Mouse (Mus musculus): ENCODE results near the gene Armc12. TPM values are rescaled to one million over a fixed set of nuclear protein-coding genes. Genes with fewer than 3 reads are reported as not detected.

Gene Armc12
- polyA plus RNA-seq, 1 experiment from 2014 or later = not detected

GRCm38 (mm10) chr17:28572521-28572920, 41.9 kb downstream of the Armc12 start:
- H3K4me2 ChIP-seq (replicated peaks; ENCODE audit: low read depth) = no peak overlapping the region
- no peaks in the 10 kb centered on the region for H3K9me3 ChIP-seq (ENCODE audit: control insufficient read depth, low read length)
- no peak overlapping the region for H3K9ac ChIP-seq (ENCODE audit: low read length)
- WGBS = 76% methylated on average over 7 of the region's 7 CpGs
- ATAC-seq (ENCODE audit: low FRiP score, low TSS enrichment) (no peak), DNase-seq (ENCODE audit: low spot score) (no peak)
- H3K4me1 ChIP-seq (replicated peaks; ENCODE audit: control insufficient read depth, insufficient read depth) = no peaks in the 10 kb centered on the region
- H3K36me3 ChIP-seq (ENCODE audit: control insufficient read depth, insufficient read depth, low read length) = no peaks in the 10 kb centered on the region
- no peak overlapping the region for H3K4me3 ChIP-seq (ENCODE audit: low read depth, low read length)
- no peak for TF ChIP-seq EP300 (optimal IDR thresholded peaks at IDR 0.05)
- TF ChIP-seq CTCF (IDR thresholded peaks at IDR 0.05; ENCODE audit: low read depth) = no peak
- no peak overlapping the region for H3K27ac ChIP-seq (replicated peaks)
- no peaks in the 10 kb centered on the region for H3K27me3 ChIP-seq (ENCODE audit: control insufficient read depth, insufficient read depth, low read length)

- Histone ChIP-seq H3K27me3 (ENCODE audit: control insufficient read depth, insufficient read depth, low read length) (no peaks in the 10 kb centered on the region), H3K36me3 (ENCODE audit: control insufficient read depth, insufficient read depth, low read length) (no peaks in the 10 kb centered on the region), H3K27ac (replicated peaks) (no peak overlapping the region), H3K4me3 (ENCODE audit: low read depth, low read length) (no peak overlapping the region), H3K4me1 (replicated peaks; ENCODE audit: control insufficient read depth, insufficient read depth) (no peaks in the 10 kb centered on the region), H3K4me2 (replicated peaks; ENCODE audit: low read depth) (no peak overlapping the region), H3K9ac (ENCODE audit: low read length) (no peak overlapping the region), H3K9me3 (ENCODE audit: control insufficient read depth, low read length) (no peaks in the 10 kb centered on the region)
- DNase-seq (ENCODE audit: low spot score) (no peak), ATAC-seq (ENCODE audit: low FRiP score, low TSS enrichment) (no peak)
- TF ChIP-seq EP300 (optimal IDR thresholded peaks at IDR 0.05) (no peak), CTCF (IDR thresholded peaks at IDR 0.05; ENCODE audit: low read depth) (no peak)
- WGBS = 80% methylated on average over 6 of the region's 6 CpGs
Measured at GRCm38 (mm10) chr17:28572941-28573340, 42.3 kb downstream of the Armc12 start.

GRCm38 (mm10) chr17:28575244-28576125, 44.9 kb downstream of the Armc12 start, which contains the start of gene Lhfpl5:
Gene Lhfpl5 (plus strand): TSS chr17:28575641.
- Histone ChIP-seq H3K9me3 (ENCODE audit: control insufficient read depth, low read length) (no peaks in the 10 kb centered on the region), H3K9ac (ENCODE audit: low read length) (no peak within 1 kb of the TSS), H3K27ac (replicated peaks) (no peak within 1 kb of the TSS), H3K4me2 (replicated peaks; ENCODE audit: low read depth) (peak within 1 kb of the TSS; percentile 40), H3K4me1 (replicated peaks; ENCODE audit: control insufficient read depth, insufficient read depth) (no peaks in the 10 kb centered on the region), H3K36me3 (ENCODE audit: control insufficient read depth, insufficient read depth, low read length) (no peaks in the 10 kb centered on the region), H3K27me3 (ENCODE audit: control insufficient read depth, insufficient read depth, low read length) (no peaks in the 10 kb centered on the region), H3K4me3 (ENCODE audit: low read depth, low read length) (0 out of 2 replicates have a peak within 1 kb of the TSS, but pooled peaks have one; percentile 10)
- ATAC-seq (ENCODE audit: low FRiP score, low TSS enrichment) (peak; percentile 58; the same call in 1 of the 2 replicates), DNase-seq (ENCODE audit: low spot score) (peak; percentile 64)
- TF ChIP-seq EP300 (optimal IDR thresholded peaks at IDR 0.05) = no peak
- TF ChIP-seq CTCF (IDR thresholded peaks at IDR 0.05; ENCODE audit: low read depth) = no peak; the same call in 1 of the 2 replicates
- 16% methylated on average over 49 of the region's 50 CpGs for WGBS

GRCm38 (mm10) chr17:28580396-28580795, 49.8 kb downstream of the Armc12 start:
- no peak overlapping the region for H3K27ac ChIP-seq (replicated peaks)
- H3K4me2 ChIP-seq (replicated peaks; ENCODE audit: low read depth) = no peak overlapping the region
- no peaks in the 10 kb centered on the region for H3K9me3 ChIP-seq (ENCODE audit: control insufficient read depth, low read length)
- H3K4me3 ChIP-seq (ENCODE audit: low read depth, low read length) = no peak overlapping the region
- TF ChIP-seq EP300 (optimal IDR thresholded peaks at IDR 0.05) = no peak
- TF ChIP-seq CTCF (IDR thresholded peaks at IDR 0.05; ENCODE audit: low read depth) = no peak
- ATAC-seq (ENCODE audit: low FRiP score, low TSS enrichment) = peak; percentile 75
- no peaks in the 10 kb centered on the region for H3K27me3 ChIP-seq (ENCODE audit: control insufficient read depth, insufficient read depth, low read length)
- H3K4me1 ChIP-seq (replicated peaks; ENCODE audit: control insufficient read depth, insufficient read depth) = no peaks in the 10 kb centered on the region
- H3K36me3 ChIP-seq (ENCODE audit: control insufficient read depth, insufficient read depth, low read length) = no peaks in the 10 kb centered on the region
- H3K9ac ChIP-seq (ENCODE audit: low read length) = no peak overlapping the region
- 5% methylated on average over 9 of the region's 9 CpGs for WGBS
- peak; percentile 87 for DNase-seq (ENCODE audit: low spot score)

- DNase-seq (ENCODE audit: low spot score) (no peak), ATAC-seq (ENCODE audit: low FRiP score, low TSS enrichment) (no peak)
- WGBS = 49% methylated on average over 2 of the region's 2 CpGs
- no peak overlapping the region for H3K4me3 ChIP-seq (ENCODE audit: low read depth, low read length)
- no peak overlapping the region for H3K4me2 ChIP-seq (replicated peaks; ENCODE audit: low read depth)
- no peak for TF ChIP-seq EP300 (optimal IDR thresholded peaks at IDR 0.05)
- TF ChIP-seq CTCF (IDR thresholded peaks at IDR 0.05; ENCODE audit: low read depth) = peak; percentile 41
- no peaks in the 10 kb centered on the region for H3K27me3 ChIP-seq (ENCODE audit: control insufficient read depth, insufficient read depth, low read length)
- no peak overlapping the region for H3K9ac ChIP-seq (ENCODE audit: low read length)
- no peaks in the 10 kb centered on the region for H3K4me1 ChIP-seq (replicated peaks; ENCODE audit: control insufficient read depth, insufficient read depth)
- H3K27ac ChIP-seq (replicated peaks) = no peak overlapping the region
- no peaks in the 10 kb centered on the region for H3K36me3 ChIP-seq (ENCODE audit: control insufficient read depth, insufficient read depth, low read length)
- no peaks in the 10 kb centered on the region for H3K9me3 ChIP-seq (ENCODE audit: control insufficient read depth, low read length)
Measured at GRCm38 (mm10) chr17:28581056-28581455, 50.5 kb downstream of the Armc12 start.

- no peak overlapping the region for H3K4me2 ChIP-seq (replicated peaks; ENCODE audit: low read depth)
- 87% methylated on average over 3 of the region's 3 CpGs for WGBS
- H3K9ac ChIP-seq (ENCODE audit: low read length) = no peak overlapping the region
- no peaks in the 10 kb centered on the region for H3K27me3 ChIP-seq (ENCODE audit: control insufficient read depth, insufficient read depth, low read length)
- no peaks in the 10 kb centered on the region for H3K4me1 ChIP-seq (replicated peaks; ENCODE audit: control insufficient read depth, insufficient read depth)
- ATAC-seq (ENCODE audit: low FRiP score, low TSS enrichment) (no peak), DNase-seq (ENCODE audit: low spot score) (no peak)
- no peaks in the 10 kb centered on the region for H3K9me3 ChIP-seq (ENCODE audit: control insufficient read depth, low read length)
- TF ChIP-seq EP300 (optimal IDR thresholded peaks at IDR 0.05) (no peak), CTCF (IDR thresholded peaks at IDR 0.05; ENCODE audit: low read depth) (no peak)
- no peak overlapping the region for H3K4me3 ChIP-seq (ENCODE audit: low read depth, low read length)
- peaks cover 17% of the 10 kb centered on the region for H3K36me3 ChIP-seq (ENCODE audit: control insufficient read depth, insufficient read depth, low read length)
- H3K27ac ChIP-seq (replicated peaks) = no peak overlapping the region
Measured at GRCm38 (mm10) chr17:28586509-28586908, 55.9 kb downstream of the Armc12 start.

Measured in stomach, postnatal 0 days (tissue).